Mouse (Mus musculus) hindbrain, embryonic 11.5 days (tissue): ENCODE measurements at regions not wholly inside any gene's neighbourhood (a gene's known extent, or its start where the extent isn't known, plus 50 kb on each side); places are given as distances from the start of the nearest gene placed in this dataset.

ENCODE experiments used
- ATAC-seq: fragments of 200-750 bp; cut with Nextera tagmentation; 2 replicates; pipeline ENCODE4 v1.8.0; 2017; ENCODE audit warnings: mild to moderate bottlenecking, moderate TSS enrichment, moderate library complexity; ENCODE audit not compliant: low FRiP score
- DNase-seq: peaks from one replicate; pipeline ENCODE4 v3.0.0-alpha.2; 2015; ENCODE audit warnings: low spot score
- H3K27ac ChIP-seq: fragments of 300-500 bp; sonication (generic); 2 replicates; pipeline ENCODE4 v1.5.1; 2014; ENCODE audit warnings: mild to moderate bottlenecking, low read depth, low read length
- H3K27me3 ChIP-seq: fragments of 300-500 bp; sonication (generic); 2 replicates; pipeline ENCODE4 v1.6.1; 2014; ENCODE audit warnings: mild to moderate bottlenecking, low read length, moderate library complexity, mixed read lengths; ENCODE audit not compliant: control insufficient read depth, insufficient read depth
- H3K36me3 ChIP-seq: fragments of 300-500 bp; sonication (generic); 2 replicates; pipeline ENCODE4 v1.6.1; 2014; ENCODE audit warnings: mild to moderate bottlenecking, low read length, moderate library complexity, mixed read lengths; ENCODE audit not compliant: control insufficient read depth, insufficient read depth
- H3K4me1 ChIP-seq: fragments of 300-500 bp; sonication (generic); replicated peaks from 2 replicates; pipeline ENCODE4 v1.6.1; 2014; ENCODE audit warnings: low read length, mixed read lengths; ENCODE audit not compliant: control insufficient read depth, insufficient read depth
- H3K4me2 ChIP-seq: fragments of 300-500 bp; sonication (generic); replicated peaks from 2 replicates; pipeline ENCODE4 v1.6.1; 2014; ENCODE audit warnings: mild to moderate bottlenecking, low read depth, low read length
- H3K4me3 ChIP-seq: fragments of 300-500 bp; sonication (generic); 2 replicates; pipeline ENCODE4 v1.5.1; 2014; ENCODE audit warnings: low read depth, low read length
- H3K9ac ChIP-seq: fragments of 300-500 bp; sonication (generic); 2 replicates; pipeline ENCODE4 v1.6.1; 2014; ENCODE audit warnings: low read depth, low read length
- H3K9me3 ChIP-seq: fragments of 300-500 bp; sonication (generic); 2 replicates; pipeline ENCODE4 v1.6.1; 2016; ENCODE audit warnings: low read length; ENCODE audit not compliant: control insufficient read depth
- WGBS: fragments of 180-500 bp; shearing (Covaris S2); extraction: QIAGEN DNeasy Blood & Tissue Kit; methylation state at CpG from one replicate; pipeline ENCODE4 v1.1.7; 2014; 5-methylcytosine and 5-hydroxymethylcytosine counted together

GRCm38 (mm10) chrX:142600782-142601181, 80.4 kb upstream of the Tmem164 start:
- DNase-seq (no peak), ATAC-seq (no peak)
- H3K4me2 ChIP-seq = no peak overlapping the region
- 92% methylated on average over 1 of the region's 1 CpGs for WGBS
- H3K27me3 ChIP-seq = peaks cover 2% of the 10 kb centered on the region; the same call in 1 of the 2 replicates
- no peaks in the 10 kb centered on the region for H3K4me1 ChIP-seq
- H3K9ac ChIP-seq = no peak overlapping the region
- H3K27ac ChIP-seq = no peak overlapping the region
- H3K36me3 ChIP-seq = no peaks in the 10 kb centered on the region
- no peaks in the 10 kb centered on the region for H3K9me3 ChIP-seq
- H3K4me3 ChIP-seq = no peak overlapping the region

GRCm38 (mm10) chrX:142605088-142605487, 76.1 kb upstream of the Tmem164 start:
- ATAC-seq = no peak

DNA sequence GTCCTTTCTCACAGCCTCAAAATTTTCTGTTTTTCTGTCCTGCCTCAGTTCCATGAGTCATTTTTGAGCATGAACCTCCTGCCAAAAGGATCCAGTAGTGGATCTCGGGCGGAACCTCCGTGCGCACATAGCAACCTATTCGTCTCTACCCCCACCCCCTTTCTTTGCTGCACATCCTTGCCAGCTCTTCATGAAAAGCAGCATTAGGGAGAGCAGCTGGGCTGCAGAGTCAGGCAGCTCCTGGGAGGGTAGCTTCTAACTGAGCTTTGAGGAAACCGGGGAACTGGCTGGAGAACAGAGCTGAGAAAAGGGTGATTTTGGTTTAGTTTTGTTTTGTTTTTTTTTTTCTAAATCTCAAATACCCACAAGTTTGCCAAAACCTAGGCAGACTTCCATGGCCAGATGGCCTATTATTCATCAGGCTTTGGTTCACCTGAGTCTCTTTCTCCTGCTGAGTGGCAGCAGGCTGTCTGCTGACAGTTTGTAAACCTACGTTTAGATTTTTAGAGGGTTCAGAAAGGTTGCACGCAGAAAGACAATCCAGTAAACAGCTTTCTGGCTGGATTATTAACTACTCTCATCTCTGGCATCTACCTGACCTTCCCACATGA, 74.5 kb upstream of the Tmem164 start:
- Histone ChIP-seq H3K27me3 (no peaks in the 10 kb centered on the region; the same call in 1 of the 2 replicates), H3K27ac (no peak overlapping the region), H3K4me3 (no peak overlapping the region), H3K36me3 (no peaks in the 10 kb centered on the region), H3K4me2 (no peak overlapping the region), H3K9me3 (no peaks in the 10 kb centered on the region), H3K9ac (no peak overlapping the region), H3K4me1 (no peaks in the 10 kb centered on the region)
- ATAC-seq (no peak), DNase-seq (no peak)
- WGBS = 91% methylated on average over 8 of the region's 8 CpGs

More at GRCm38 (mm10) chrX:142605088-142605487, 76.1 kb upstream of the Tmem164 start:
- Histone ChIP-seq H3K36me3 (no peaks in the 10 kb centered on the region), H3K4me2 (no peak overlapping the region), H3K27ac (no peak overlapping the region), H3K4me3 (no peak overlapping the region), H3K9me3 (no peaks in the 10 kb centered on the region), H3K9ac (no peak overlapping the region), H3K27me3 (peaks cover 2% of the 10 kb centered on the region; the same call in 1 of the 2 replicates), H3K4me1 (no peaks in the 10 kb centered on the region)
- DNase-seq = no peak
- WGBS = 86% methylated on average over 3 of the region's 3 CpGs

- Histone ChIP-seq H3K9me3 (no peaks in the 10 kb centered on the region), H3K4me3 (no peak overlapping the region), H3K27me3 (no peaks in the 10 kb centered on the region), H3K27ac (no peak overlapping the region), H3K36me3 (no peaks in the 10 kb centered on the region), H3K4me2 (no peak overlapping the region), H3K9ac (no peak overlapping the region), H3K4me1 (no peaks in the 10 kb centered on the region)
- no peak for DNase-seq
- 89% methylated on average over 11 of the region's 11 CpGs for WGBS
- no peak for ATAC-seq
Observed at GRCm38 (mm10) chrX:142616189-142616872, 64.9 kb upstream of the Tmem164 start.

DNA sequence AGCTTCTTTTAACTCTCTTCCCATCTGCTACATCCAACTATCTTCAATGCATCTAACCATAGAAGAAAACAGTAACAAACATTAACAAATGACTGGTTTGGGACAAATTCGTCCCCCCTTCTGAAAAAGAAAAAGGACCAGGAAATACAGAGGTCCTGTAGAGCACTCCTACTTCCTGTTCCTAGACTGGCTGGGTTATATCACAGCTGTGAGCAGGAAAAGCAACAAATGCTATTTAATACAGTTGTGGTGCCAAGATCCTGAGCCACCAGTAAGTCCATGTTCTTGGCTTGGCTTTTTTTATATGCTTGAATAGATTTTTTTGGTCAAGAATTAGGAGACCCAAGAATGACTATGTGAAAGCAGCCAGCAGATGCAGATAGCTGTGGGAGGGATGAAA, 62.8 kb upstream of the Tmem164 start:
- H3K9ac ChIP-seq = no peak overlapping the region
- ATAC-seq (no peak), DNase-seq (no peak)
- no peaks in the 10 kb centered on the region for H3K36me3 ChIP-seq
- no peak overlapping the region for H3K4me2 ChIP-seq
- no peak overlapping the region for H3K4me3 ChIP-seq
- H3K9me3 ChIP-seq = no peaks in the 10 kb centered on the region
- no peaks in the 10 kb centered on the region for H3K27me3 ChIP-seq
- H3K27ac ChIP-seq = no peak overlapping the region
- H3K4me1 ChIP-seq = no peaks in the 10 kb centered on the region
- 79% methylated on average over 1 of the region's 1 CpGs for WGBS

GRCm38 (mm10) chrX:142623359-142623758, 57.8 kb upstream of the Tmem164 start:
- DNase-seq (no peak), ATAC-seq (no peak)
- H3K9ac ChIP-seq = no peak overlapping the region
- no peak overlapping the region for H3K4me2 ChIP-seq
- H3K27ac ChIP-seq = no peak overlapping the region
- no peaks in the 10 kb centered on the region for H3K9me3 ChIP-seq
- 44% methylated on average over 2 of the region's 2 CpGs for WGBS
- H3K4me1 ChIP-seq = no peaks in the 10 kb centered on the region
- H3K36me3 ChIP-seq = no peaks in the 10 kb centered on the region
- 0 out of 2 replicates have a peak, but pooled peaks cover 3% of the 10 kb centered on the region for H3K27me3 ChIP-seq
- H3K4me3 ChIP-seq = no peak overlapping the region

DNA sequence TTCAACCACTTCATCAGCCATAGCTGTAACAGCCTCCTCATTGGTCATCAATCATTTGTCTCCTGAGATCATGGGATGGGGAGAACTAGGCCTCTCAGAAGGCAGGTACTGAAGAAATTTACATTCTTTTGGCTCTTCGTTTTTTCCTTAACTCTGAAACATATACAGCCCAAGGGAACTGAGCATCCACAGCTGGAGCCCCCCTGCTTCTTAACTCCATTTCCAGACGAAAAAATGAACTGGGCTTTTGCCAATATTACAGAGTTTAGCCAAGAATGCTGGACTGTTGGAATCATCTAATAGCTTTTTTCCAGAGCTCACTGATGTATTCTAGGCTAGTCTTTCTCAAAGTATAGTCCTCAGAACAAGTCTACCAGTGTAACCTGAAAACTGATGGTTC, 57.3 kb upstream of the Tmem164 start:
- H3K4me3 ChIP-seq = no peak overlapping the region
- H3K27me3 ChIP-seq = peaks cover 3% of the 10 kb centered on the region; the same call in 1 of the 2 replicates
- no peaks in the 10 kb centered on the region for H3K9me3 ChIP-seq
- ATAC-seq = no peak
- no peaks in the 10 kb centered on the region for H3K36me3 ChIP-seq
- DNase-seq = no peak
- no peak overlapping the region for H3K4me2 ChIP-seq
- no peak overlapping the region for H3K27ac ChIP-seq
- H3K9ac ChIP-seq = no peak overlapping the region
- WGBS = 44% methylated on average over 2 of the region's 2 CpGs
- no peaks in the 10 kb centered on the region for H3K4me1 ChIP-seq
